Mouse (Mus musculus) embryonic facial prominence, embryonic 15.5 days (tissue): ENCODE results near the gene Tmc8. TPM values are rescaled to one million over a fixed set of nuclear protein-coding genes. Genes with fewer than 3 reads are reported as not detected.
"Not testable (repeated sequence)": the region's sequence is repeated elsewhere in the genome, so short reads cannot be mapped to it uniquely, and the experiment has no call there.

Experiments used
- ATAC-seq: fragments of 200-750 bp; cut with Nextera tagmentation; 2 replicates; pipeline ENCODE4 v1.8.0; 2017; ENCODE audit warnings: low read depth, moderate TSS enrichment; ENCODE audit not compliant: insufficient number of reproducible peaks, low FRiP score, low TSS enrichment
- H3K27ac ChIP-seq: fragments of 300-500 bp; sonication (generic); replicated peaks from 2 replicates; pipeline ENCODE4 v1.5.1; 2015; ENCODE audit warnings: mild to moderate bottlenecking, inconsistent platforms
- H3K27me3 ChIP-seq: fragments of 300-500 bp; sonication (generic); 2 replicates; pipeline ENCODE4 v1.6.1; 2015; ENCODE audit warnings: inconsistent platforms
- H3K36me3 ChIP-seq: fragments of 300-500 bp; sonication (generic); 2 replicates; pipeline ENCODE4 v1.6.1; 2015; ENCODE audit warnings: mild to moderate bottlenecking, inconsistent platforms
- H3K4me1 ChIP-seq: fragments of 300-500 bp; sonication (generic); 2 replicates; pipeline ENCODE4 v1.6.1; 2015; ENCODE audit warnings: inconsistent platforms
- H3K4me2 ChIP-seq: fragments of 300-500 bp; sonication (generic); replicated peaks from 2 replicates; pipeline ENCODE4 v1.6.1; 2015; ENCODE audit warnings: mild to moderate bottlenecking, inconsistent platforms
- H3K4me3 ChIP-seq: fragments of 300-500 bp; sonication (generic); replicated peaks from 2 replicates; pipeline ENCODE4 v1.5.1; 2015; ENCODE audit warnings: mild to moderate bottlenecking, inconsistent platforms
- H3K9ac ChIP-seq: fragments of 300-500 bp; sonication (generic); 2 replicates; pipeline ENCODE4 v1.6.1; 2015; ENCODE audit warnings: inconsistent platforms
- H3K9me3 ChIP-seq: fragments of 300-500 bp; sonication (generic); replicated peaks from 2 replicates; pipeline ENCODE4 v1.6.1; 2016; ENCODE audit warnings: inconsistent platforms
- WGBS: fragments of 180-500 bp; shearing (Covaris S2); methylation state at CpG from one replicate; pipeline ENCODE4 v1.1.7; 2015; 5-methylcytosine and 5-hydroxymethylcytosine counted together
- polyA plus RNA-seq: library from polyadenylated mRNA; unstranded; fragments of >200 nt; fragmentation: Nextera tagmentation; extraction: Ambion mirVana; gene quantifications from 2 replicates; pipeline ENCODE4 v1.2.1, GENCODE M21; 2015

Tmc8 gene
- polyA plus RNA-seq, 1 experiment from 2014 or later: 0.94 TPM

DNA sequence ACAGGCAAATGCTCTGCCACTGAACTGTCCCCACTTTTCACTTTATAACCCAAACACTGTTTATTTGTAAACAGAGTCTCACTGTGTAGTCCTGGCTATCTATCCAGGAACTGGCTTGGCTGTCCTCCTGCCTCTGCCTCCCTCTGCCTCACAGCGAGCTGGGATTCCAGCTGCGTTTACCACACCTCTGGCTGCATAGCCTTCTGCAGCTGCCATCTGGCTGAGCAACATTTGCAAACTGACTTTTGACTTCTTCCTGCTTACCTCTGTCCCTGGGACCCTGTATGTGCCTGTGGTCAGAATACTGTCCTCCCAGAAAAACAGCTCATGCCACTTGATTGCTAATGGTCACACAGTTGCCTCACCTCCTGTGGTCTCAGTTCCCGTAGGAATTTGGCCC is 45.5 kb downstream of the Tmc8 start:
- Histone ChIP-seq H3K36me3 (0 out of 2 replicates have a peak, but pooled peaks cover 2% of the 10 kb centered on the region), H3K4me2 (no peak overlapping the region), H3K9ac (no peak overlapping the region), H3K27ac (0 out of 2 replicates have a peak overlapping the region, but pooled peaks have one; percentile 59), H3K9me3 (no peaks in the 10 kb centered on the region), H3K4me1 (peaks cover 84% of the 10 kb centered on the region), H3K27me3 (no peaks in the 10 kb centered on the region), H3K4me3 (no peak overlapping the region)
- 46% methylated on average over 3 of the region's 3 CpGs for WGBS
- ATAC-seq: no peak

DNA sequence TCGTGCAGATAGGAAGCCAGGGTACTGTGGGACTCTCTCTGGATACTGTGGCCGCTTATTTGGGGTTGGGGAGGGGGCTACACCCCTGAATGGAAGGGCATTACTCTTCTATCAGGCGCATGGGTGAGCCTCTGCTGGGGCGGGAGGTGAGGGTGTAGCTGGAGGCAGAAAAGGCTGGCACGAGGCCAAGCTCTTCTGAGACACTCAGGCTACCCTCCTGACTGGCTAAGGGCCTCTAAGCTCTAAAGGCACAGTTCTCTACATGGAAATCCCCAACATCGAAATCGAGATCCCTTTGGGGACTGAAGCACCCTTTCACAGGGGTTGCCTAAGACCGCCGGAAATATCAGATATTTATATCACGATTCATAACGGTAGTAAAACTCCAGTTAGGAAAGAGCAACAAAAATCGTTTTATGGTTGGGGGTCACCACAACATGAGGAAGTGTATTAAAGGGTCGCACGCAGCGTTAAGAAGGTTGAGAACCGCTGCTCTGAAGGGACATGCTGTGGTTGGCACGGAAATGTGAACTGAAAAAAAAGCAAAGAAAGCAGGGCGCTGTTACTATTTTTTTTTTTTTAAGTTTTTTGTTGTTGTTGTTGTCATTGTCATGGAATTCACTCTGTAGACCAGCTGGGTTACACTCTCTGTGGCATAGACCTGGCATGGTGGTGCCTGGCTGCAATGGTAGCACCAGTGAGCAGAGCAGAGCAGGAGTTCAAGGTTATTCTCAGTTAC is 46.4 kb downstream of the Tmc8 start:
- WGBS: 59% methylated on average over 18 of the region's 18 CpGs
- H3K4me2 ChIP-seq: no peak overlapping the region
- H3K4me3 ChIP-seq: no peak overlapping the region
- peak overlapping the region; percentile 59; the same call in 1 of the 2 replicates for H3K27ac ChIP-seq
- no peak overlapping the region for H3K9ac ChIP-seq
- ATAC-seq: no peak
- no peaks in the 10 kb centered on the region for H3K9me3 ChIP-seq
- H3K36me3 ChIP-seq: no peaks in the 10 kb centered on the region
- no peaks in the 10 kb centered on the region for H3K27me3 ChIP-seq
- peaks cover 76% of the 10 kb centered on the region for H3K4me1 ChIP-seq

DNA sequence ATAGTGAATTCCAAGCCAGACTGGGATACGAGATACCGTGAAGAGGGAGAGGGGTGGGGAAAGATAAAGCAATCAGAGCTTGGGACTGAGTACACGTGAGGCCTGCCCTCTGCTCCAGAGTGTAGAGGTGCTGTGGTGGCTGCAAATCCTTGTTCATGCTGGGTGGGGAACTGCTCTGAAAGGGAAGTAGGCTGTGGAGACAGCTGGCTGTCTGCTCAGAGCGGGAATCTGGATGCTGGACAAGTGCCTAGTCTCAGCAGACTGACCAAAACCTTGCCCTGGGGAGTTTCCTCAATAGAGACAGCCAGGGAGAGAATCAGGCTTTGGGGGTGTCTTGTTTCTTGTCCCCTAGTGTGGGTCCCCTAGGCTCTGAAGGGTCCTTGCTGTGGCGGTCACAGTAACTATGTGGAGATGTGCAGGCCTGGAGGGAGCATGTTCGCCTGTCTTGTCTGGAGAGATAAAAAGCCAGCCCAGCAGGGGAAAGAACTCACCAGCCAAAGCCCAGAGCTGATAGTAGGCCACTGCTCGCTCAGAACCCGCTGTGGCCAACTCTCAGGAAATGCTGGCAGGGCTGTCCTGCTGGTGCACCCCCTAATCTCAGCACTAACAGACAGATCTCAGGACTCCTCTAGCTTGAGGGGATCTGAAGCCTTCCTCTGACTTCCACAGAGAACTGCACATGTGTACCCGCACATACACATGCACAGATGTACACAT is 47.2 kb downstream of the Tmc8 start:
- Histone ChIP-seq H3K4me3 (no peak overlapping the region), H3K36me3 (no peaks in the 10 kb centered on the region), H3K27ac (peak overlapping the region; percentile 59), H3K9ac (no peak overlapping the region), H3K4me2 (no peak overlapping the region), H3K27me3 (no peaks in the 10 kb centered on the region), H3K4me1 (peaks cover 69% of the 10 kb centered on the region), H3K9me3 (no peaks in the 10 kb centered on the region)
- no peak for ATAC-seq
- WGBS: 53% methylated on average over 9 of the region's 9 CpGs

DNA sequence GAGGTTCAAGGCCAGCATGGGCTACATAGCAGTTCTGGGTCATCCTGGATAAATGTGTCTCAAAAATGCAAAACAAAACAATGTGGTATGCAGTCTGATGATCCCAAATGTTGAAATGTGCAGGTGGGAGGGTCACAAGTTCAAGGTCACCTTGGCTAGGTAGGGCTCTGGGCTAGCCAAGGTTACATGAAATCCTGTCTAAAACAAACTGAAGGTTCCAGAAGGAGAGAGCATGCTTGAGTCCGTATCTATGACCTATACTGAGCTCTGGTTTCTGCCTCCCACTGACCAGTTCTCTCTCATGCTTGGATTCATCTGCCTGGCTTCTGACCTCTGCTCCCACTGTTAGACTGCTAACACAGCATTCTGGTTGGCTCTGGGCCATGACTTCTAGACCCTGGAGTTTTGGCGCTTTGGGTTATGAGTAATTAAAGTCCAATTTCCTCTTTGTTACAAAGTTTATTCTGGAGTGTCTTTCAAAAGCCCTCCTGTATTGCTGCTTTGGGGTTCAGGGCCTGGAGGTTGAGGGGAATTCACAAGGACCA is 47.9 kb downstream of the Tmc8 start:
- no peak for ATAC-seq
- H3K9ac ChIP-seq: no peak overlapping the region
- no peak overlapping the region for H3K27ac ChIP-seq
- no peak overlapping the region for H3K4me3 ChIP-seq
- 75% methylated on average over 2 of the region's 2 CpGs for WGBS
- H3K4me1 ChIP-seq: peaks cover 63% of the 10 kb centered on the region
- H3K27me3 ChIP-seq: no peaks in the 10 kb centered on the region
- no peaks in the 10 kb centered on the region for H3K9me3 ChIP-seq
- H3K4me2 ChIP-seq: no peak overlapping the region
- H3K36me3 ChIP-seq: no peaks in the 10 kb centered on the region

DNA sequence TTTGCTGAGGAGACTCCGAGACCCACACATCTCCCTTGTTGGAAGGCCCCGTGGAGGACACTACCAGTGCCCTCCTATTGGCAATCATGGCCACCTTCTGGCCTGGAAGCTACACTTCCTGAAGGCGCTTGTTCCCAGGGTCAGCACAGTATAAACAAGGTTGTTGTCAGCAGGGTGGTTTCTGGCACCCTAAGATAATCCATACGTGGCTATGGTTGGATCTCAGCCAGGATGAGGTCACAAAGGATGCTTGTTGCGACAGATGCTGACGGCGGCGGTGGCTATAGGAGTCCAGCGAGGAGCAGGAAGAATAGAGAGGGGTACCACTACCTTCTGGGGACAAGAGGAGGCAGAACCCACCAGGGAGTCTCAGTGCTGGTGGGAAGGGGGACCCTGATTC is 48.5 kb downstream of the Tmc8 start:
- no peaks in the 10 kb centered on the region for H3K27me3 ChIP-seq
- no peaks in the 10 kb centered on the region for H3K9me3 ChIP-seq
- WGBS: 56% methylated on average over 9 of the region's 9 CpGs
- no peaks in the 10 kb centered on the region for H3K36me3 ChIP-seq
- H3K9ac ChIP-seq: no peak overlapping the region
- no peak for ATAC-seq
- H3K4me1 ChIP-seq: peaks cover 56% of the 10 kb centered on the region
- H3K27ac ChIP-seq: no peak overlapping the region
- no peak overlapping the region for H3K4me3 ChIP-seq
- H3K4me2 ChIP-seq: no peak overlapping the region

DNA sequence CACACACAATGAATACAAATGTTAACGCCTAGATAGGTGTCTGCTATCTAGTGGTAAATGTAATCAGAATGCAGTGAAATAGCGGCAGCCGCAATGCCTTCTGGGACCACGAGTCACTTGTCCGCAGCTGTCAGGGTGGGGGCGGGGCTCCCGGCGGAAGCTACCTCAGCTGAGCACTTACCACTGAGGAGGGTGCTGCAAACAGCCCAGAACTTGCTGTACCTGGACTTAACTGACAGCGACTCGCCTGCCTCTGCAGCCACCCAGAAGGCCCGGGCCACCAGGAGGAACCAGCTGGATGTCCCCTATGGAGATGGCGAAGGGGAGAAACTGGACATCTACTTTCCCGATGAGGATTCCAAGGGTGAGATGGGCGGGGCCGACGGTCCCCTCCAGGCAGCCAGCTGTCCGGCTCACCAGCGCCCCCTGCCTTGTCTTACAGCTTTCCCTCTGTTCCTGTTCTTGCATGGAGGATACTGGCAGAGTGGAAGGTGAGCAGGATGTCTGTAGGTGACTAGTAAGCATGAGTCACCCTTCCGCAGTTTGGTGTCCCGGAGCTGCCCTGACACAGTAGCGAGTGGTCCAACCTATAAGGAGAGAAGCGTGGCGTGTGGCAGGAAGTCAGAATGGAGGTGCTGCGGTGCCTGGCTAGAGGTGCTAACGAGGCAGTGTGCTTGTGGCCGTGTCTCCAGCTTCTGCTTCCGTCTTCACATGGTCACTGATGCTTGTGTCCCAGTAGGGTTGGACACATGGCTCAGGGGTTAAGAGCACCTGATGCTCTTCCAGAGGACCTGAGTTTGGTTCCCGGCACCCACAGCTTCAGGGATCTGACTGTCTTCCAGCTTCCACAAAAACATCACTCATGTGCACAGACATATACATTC is 50.5 kb downstream of the Tmc8 start:
- Histone ChIP-seq H3K4me1 (peaks cover 46% of the 10 kb centered on the region), H3K36me3 (no peaks in the 10 kb centered on the region), H3K9ac (no peak overlapping the region), H3K9me3 (no peaks in the 10 kb centered on the region), H3K4me2 (peak overlapping the region; percentile 42), H3K27ac (no peak overlapping the region), H3K27me3 (no peaks in the 10 kb centered on the region), H3K4me3 (peak overlapping the region; percentile 24; the same call in 1 of the 2 replicates)
- 23% methylated on average over 28 of the region's 28 CpGs for whole genome bisulfite sequencing
- ATAC-seq: no peak

DNA sequence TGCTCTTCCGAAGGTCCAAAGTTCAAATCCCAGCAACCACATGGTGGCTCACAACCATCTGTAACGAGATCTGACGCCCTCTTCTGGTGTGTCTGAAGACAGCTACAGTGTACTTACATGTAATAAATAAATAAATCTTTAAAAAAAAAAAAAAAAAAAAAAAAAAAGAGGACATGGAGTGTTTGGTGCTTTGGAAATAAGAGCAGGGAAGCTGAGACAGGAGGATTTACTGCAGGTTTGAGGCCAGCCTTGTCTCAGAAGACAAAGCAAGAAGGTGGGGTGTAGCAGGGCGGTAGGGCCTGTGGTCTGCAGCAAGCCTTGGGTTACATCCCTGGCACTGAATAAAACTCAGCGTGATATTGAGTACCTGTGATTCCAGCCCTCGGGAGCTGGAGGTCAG is 51.6 kb downstream of the Tmc8 start:
- not testable (repeated sequence) for H3K27me3 ChIP-seq, H3K36me3 ChIP-seq, H3K27ac ChIP-seq, H3K9me3 ChIP-seq, H3K9ac ChIP-seq, ATAC-seq, H3K4me2 ChIP-seq, H3K4me3 ChIP-seq
- peaks cover 42% of the 10 kb centered on the region for H3K4me1 ChIP-seq
- WGBS: 92% methylated on average over 4 of the region's 6 CpGs

DNA sequence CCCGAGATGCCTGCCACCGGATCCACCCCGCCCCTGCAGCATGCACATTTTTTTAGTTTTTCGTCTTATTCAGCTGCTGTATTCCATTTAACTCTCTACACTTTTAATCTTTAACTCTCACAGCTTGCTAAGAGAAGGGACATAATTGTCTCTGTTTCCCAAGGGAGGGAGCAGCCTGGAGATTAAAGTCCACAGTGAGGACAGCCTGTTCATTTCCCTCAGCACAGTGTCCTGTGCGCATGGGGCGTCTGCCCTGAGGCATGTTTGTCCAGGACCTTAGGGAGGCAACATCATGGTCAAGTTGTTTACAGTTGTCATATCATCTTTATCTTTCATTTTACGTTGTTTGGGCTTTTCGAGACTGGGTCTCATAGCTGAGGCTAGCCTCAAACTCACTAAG is 52.2 kb downstream of the Tmc8 start:
- WGBS: 84% methylated on average over 8 of the region's 8 CpGs
- H3K9ac ChIP-seq: no peak overlapping the region
- no peak overlapping the region for H3K27ac ChIP-seq
- peaks cover 38% of the 10 kb centered on the region for H3K4me1 ChIP-seq
- H3K9me3 ChIP-seq: no peaks in the 10 kb centered on the region
- H3K4me2 ChIP-seq: no peak overlapping the region
- no peak overlapping the region for H3K4me3 ChIP-seq
- ATAC-seq: no peak
- H3K27me3 ChIP-seq: no peaks in the 10 kb centered on the region
- H3K36me3 ChIP-seq: no peaks in the 10 kb centered on the region

DNA sequence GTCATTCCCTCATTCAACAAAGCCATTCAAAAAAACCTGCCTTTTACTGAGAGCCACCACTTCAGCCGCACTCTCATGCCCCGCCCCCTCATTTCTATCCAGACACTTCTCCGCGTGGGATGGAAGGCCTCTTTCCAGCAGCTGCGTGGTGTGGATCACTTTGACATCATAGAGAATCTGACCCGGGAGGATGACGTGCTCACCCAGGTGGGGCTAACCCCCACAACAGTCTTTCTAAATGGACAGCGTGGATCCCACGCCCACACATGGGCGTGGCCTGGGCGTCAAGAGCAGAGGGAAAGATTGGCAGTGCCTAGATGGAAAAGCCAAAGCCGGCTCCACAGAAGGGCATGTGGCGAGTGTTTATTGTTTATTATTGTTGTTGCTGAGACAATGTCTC is 54.4 kb downstream of the Tmc8 start:
- H3K4me3 ChIP-seq: peak overlapping the region; percentile 16
- no peak for ATAC-seq
- no peaks in the 10 kb centered on the region for H3K36me3 ChIP-seq
- no peaks in the 10 kb centered on the region for H3K27me3 ChIP-seq
- no peaks in the 10 kb centered on the region for H3K9me3 ChIP-seq
- no peak overlapping the region for H3K27ac ChIP-seq
- 25% methylated on average over 13 of the region's 13 CpGs for WGBS
- H3K4me2 ChIP-seq: peak overlapping the region; percentile 38
- peaks cover 29% of the 10 kb centered on the region for H3K4me1 ChIP-seq
- no peak overlapping the region for H3K9ac ChIP-seq

DNA sequence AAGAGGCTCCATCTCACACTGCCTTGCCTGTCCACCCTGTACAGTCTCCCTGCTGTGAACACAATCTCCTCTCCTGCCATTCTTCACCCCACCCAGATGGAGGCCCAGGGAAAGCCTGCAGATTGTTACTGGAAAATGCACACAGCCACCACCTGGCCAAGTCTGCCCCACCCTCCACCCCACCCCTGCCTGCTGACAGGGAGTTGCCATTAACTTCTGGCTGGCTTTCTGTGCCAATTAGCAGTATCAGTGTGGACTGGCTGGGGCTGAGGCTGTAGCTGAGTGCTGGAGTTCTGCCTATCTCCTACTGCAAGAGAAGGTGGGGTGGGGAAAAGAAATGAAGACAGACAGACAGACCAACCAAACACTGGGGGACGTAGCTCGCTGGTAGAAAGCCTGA is 56.7 kb downstream of the Tmc8 start:
- peak overlapping the region; percentile 44; the same call in 1 of the 2 replicates for H3K27ac ChIP-seq
- 42% methylated on average over 2 of the region's 2 CpGs for WGBS
- no peak overlapping the region for H3K9ac ChIP-seq
- ATAC-seq: 0 out of 2 replicates have a peak, but pooled peaks have one; percentile 48
- H3K9me3 ChIP-seq: no peaks in the 10 kb centered on the region
- no peak overlapping the region for H3K4me2 ChIP-seq
- no peaks in the 10 kb centered on the region for H3K27me3 ChIP-seq
- H3K36me3 ChIP-seq: no peaks in the 10 kb centered on the region
- H3K4me1 ChIP-seq: peaks cover 18% of the 10 kb centered on the region; the same call in 1 of the 2 replicates
- H3K4me3 ChIP-seq: no peak overlapping the region

DNA sequence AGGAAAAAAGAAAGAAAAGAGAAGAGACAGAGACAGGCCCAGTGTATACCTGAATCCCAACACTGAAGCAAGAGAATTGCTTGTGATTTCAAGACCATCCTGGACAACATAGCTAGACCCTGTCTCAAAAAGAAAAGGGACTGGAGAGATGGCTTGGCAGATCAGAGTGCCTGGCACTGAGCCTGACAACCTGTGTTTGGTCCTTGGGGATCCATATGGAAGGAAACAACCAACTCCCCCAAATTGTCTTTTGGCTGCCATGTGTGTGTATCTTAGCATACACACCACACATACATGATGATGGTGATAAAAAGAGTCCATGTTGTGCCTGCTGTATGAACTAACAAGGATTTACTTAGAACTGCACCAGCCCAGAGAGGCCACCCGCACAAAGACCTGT is 57.1 kb downstream of the Tmc8 start:
- 0 out of 2 replicates have a peak overlapping the region, but pooled peaks have one; percentile 23 for H3K27ac ChIP-seq
- no peak for ATAC-seq
- 83% methylated on average over 1 of the region's 1 CpGs for WGBS
- peaks cover 18% of the 10 kb centered on the region; the same call in 1 of the 2 replicates for H3K4me1 ChIP-seq
- H3K36me3 ChIP-seq: no peaks in the 10 kb centered on the region
- no peak overlapping the region for H3K4me3 ChIP-seq
- no peaks in the 10 kb centered on the region for H3K27me3 ChIP-seq
- H3K9ac ChIP-seq: no peak overlapping the region
- H3K9me3 ChIP-seq: no peaks in the 10 kb centered on the region
- no peak overlapping the region for H3K4me2 ChIP-seq
